Mouse (Mus musculus) hindbrain, postnatal 0 days (tissue): ENCODE results near the gene Aamp. TPM values are rescaled to one million over a fixed set of nuclear protein-coding genes. Genes with fewer than 3 reads are reported as not detected.

ENCODE experiments used
- ATAC-seq: fragments of 200-750 bp; cut with Nextera tagmentation; 2 replicates; pipeline ENCODE4 v1.8.0; 2017; ENCODE audit warnings: mild to moderate bottlenecking, moderate TSS enrichment, moderate library complexity
- DNase-seq: peaks from one replicate; pipeline ENCODE4 v3.0.0-alpha.2; 2015; ENCODE audit warnings: low spot score
- H3K27ac ChIP-seq: fragments of 300-500 bp; sonication (generic); 2 replicates; pipeline ENCODE4 v1.5.1; 2014; ENCODE audit warnings: mild to moderate bottlenecking
- H3K27me3 ChIP-seq: fragments of 300-500 bp; sonication (generic); 2 replicates; pipeline ENCODE4 v1.6.1; 2014; ENCODE audit warnings: low read length, mixed read lengths; ENCODE audit not compliant: insufficient read depth
- H3K36me3 ChIP-seq: fragments of 300-500 bp; sonication (generic); 2 replicates; pipeline ENCODE4 v1.6.1; 2014; ENCODE audit warnings: low read length, mixed read lengths; ENCODE audit not compliant: insufficient read depth
- H3K4me1 ChIP-seq: fragments of 300-500 bp; sonication (generic); 2 replicates; pipeline ENCODE4 v1.6.1; 2014; ENCODE audit warnings: antibody characterized with exemption, low read length, mixed read lengths; ENCODE audit not compliant: insufficient read depth
- H3K4me2 ChIP-seq: fragments of 300-500 bp; sonication (generic); 2 replicates; pipeline ENCODE4 v1.6.1; 2014; ENCODE audit warnings: low read depth, mild to moderate bottlenecking, low read length, moderate library complexity, mixed read lengths
- H3K4me3 ChIP-seq: fragments of 300-500 bp; sonication (generic); 2 replicates; pipeline ENCODE4 v1.5.1; 2014; ENCODE audit warnings: low read length
- H3K9ac ChIP-seq: fragments of 300-500 bp; sonication (generic); replicated peaks from 2 replicates; pipeline ENCODE4 v1.6.1; 2014; ENCODE audit warnings: mild to moderate bottlenecking, low read length, moderate library complexity, mixed read lengths
- H3K9me3 ChIP-seq: fragments of 300-500 bp; sonication (generic); 2 replicates; pipeline ENCODE4 v1.6.1; 2016; ENCODE audit warnings: low read length, mixed read lengths
- CTCF ChIP-seq: IDR thresholded peaks from 2 replicates; pipeline ENCODE4 v1.5.1; 2016; ENCODE audit warnings: antibody characterized with exemption, control low read depth, low read depth
- WGBS: fragments of 180-500 bp; shearing (Covaris S2); extraction: QIAGEN DNeasy Blood & Tissue Kit; methylation state at CpG from one replicate; pipeline ENCODE4 v1.1.7; 2014; 5-methylcytosine and 5-hydroxymethylcytosine counted together
- polyA plus RNA-seq: library from polyadenylated mRNA; unstranded; fragments of >200 nt; fragmentation: Nextera tagmentation; extraction: Ambion mirVana; gene quantifications from 2 replicates; pipeline ENCODE4 v1.2.1, GENCODE M21; 2015
- total RNA-seq: library from RNA; depleted of rRNA; stranded (reverse); fragments of >200 nt; gene quantifications from 2 replicates; pipeline ENCODE4 v1.2.3, GENCODE M21; 2014

Aamp gene
- total and polyA plus RNA-seq, 2 experiments from 2014 or later: 161 to 212 TPM

- ATAC-seq (no peak), DNase-seq (no peak)
- H3K9ac ChIP-seq: no peak overlapping the region
- H3K27me3 ChIP-seq: no peaks in the 10 kb centered on the region
- 53% methylated on average over 8 of the region's 8 CpGs for WGBS
- no peak overlapping the region for H3K27ac ChIP-seq
- TF ChIP-seq CTCF: no peak
- H3K9me3 ChIP-seq: no peaks in the 10 kb centered on the region
- no peak overlapping the region for H3K4me2 ChIP-seq
- H3K4me3 ChIP-seq: no peak overlapping the region
- peaks cover 5% of the 10 kb centered on the region; the same call in 1 of the 2 replicates for H3K4me1 ChIP-seq
- H3K36me3 ChIP-seq: peaks cover 31% of the 10 kb centered on the region
Measured at GRCm38 (mm10) chr1:74277883-74278537, 6.5 kb downstream of the Aamp start.

GRCm38 (mm10) chr1:74277041-74277440, 7.5 kb downstream of the Aamp start:
- ATAC-seq (no peak), DNase-seq (no peak)
- Histone ChIP-seq H3K27me3 (no peaks in the 10 kb centered on the region), H3K4me3 (no peak overlapping the region), H3K9me3 (no peaks in the 10 kb centered on the region), H3K36me3 (peaks cover 25% of the 10 kb centered on the region), H3K27ac (no peak overlapping the region), H3K4me2 (no peak overlapping the region), H3K4me1 (no peaks in the 10 kb centered on the region), H3K9ac (no peak overlapping the region)
- no peak for TF ChIP-seq CTCF
- WGBS: 75% methylated on average over 6 of the region's 6 CpGs

GRCm38 (mm10) chr1:74275015-74275414, 9.5 kb downstream of the Aamp start:
- no peak overlapping the region for H3K4me3 ChIP-seq
- ATAC-seq: no peak
- H3K4me2 ChIP-seq: no peak overlapping the region
- 54% methylated on average over 9 of the region's 9 CpGs for WGBS
- no peaks in the 10 kb centered on the region for H3K4me1 ChIP-seq
- no peak overlapping the region for H3K27ac ChIP-seq
- no peak overlapping the region for H3K9ac ChIP-seq
- no peak for DNase-seq
- H3K36me3 ChIP-seq: peaks cover 5% of the 10 kb centered on the region; the same call in 1 of the 2 replicates
- no peaks in the 10 kb centered on the region for H3K27me3 ChIP-seq
- no peak for TF ChIP-seq CTCF
- H3K9me3 ChIP-seq: no peaks in the 10 kb centered on the region

GRCm38 (mm10) chr1:74271659-74272058, 12.9 kb downstream of the Aamp start:
- Histone ChIP-seq H3K9me3 (no peaks in the 10 kb centered on the region), H3K4me1 (no peaks in the 10 kb centered on the region), H3K9ac (no peak overlapping the region), H3K4me2 (no peak overlapping the region), H3K27me3 (no peaks in the 10 kb centered on the region), H3K27ac (no peak overlapping the region), H3K36me3 (peaks cover 20% of the 10 kb centered on the region), H3K4me3 (no peak overlapping the region)
- ATAC-seq (no peak), DNase-seq (no peak)
- TF ChIP-seq CTCF: no peak
- WGBS: 75% methylated on average over 4 of the region's 4 CpGs

- no peak for DNase-seq
- Histone ChIP-seq H3K9ac (no peak overlapping the region), H3K4me2 (no peak overlapping the region), H3K4me3 (no peak overlapping the region), H3K27me3 (no peaks in the 10 kb centered on the region), H3K36me3 (peaks cover 45% of the 10 kb centered on the region), H3K27ac (no peak overlapping the region), H3K4me1 (no peaks in the 10 kb centered on the region), H3K9me3 (no peaks in the 10 kb centered on the region)
- no peak for ATAC-seq
- WGBS: 84% methylated on average over 8 of the region's 8 CpGs
- TF ChIP-seq CTCF: no peak
Measured at GRCm38 (mm10) chr1:74268750-74269149, 15.8 kb downstream of the Aamp start.

- Histone ChIP-seq H3K9me3 (no peaks in the 10 kb centered on the region), H3K4me3 (no peak overlapping the region), H3K27ac (no peak overlapping the region), H3K4me1 (no peaks in the 10 kb centered on the region), H3K27me3 (no peaks in the 10 kb centered on the region), H3K36me3 (peaks cover 51% of the 10 kb centered on the region), H3K9ac (no peak overlapping the region), H3K4me2 (no peak overlapping the region)
- no peak for TF ChIP-seq CTCF
- ATAC-seq (no peak), DNase-seq (no peak)
- WGBS: 90% methylated on average over 6 of the region's 6 CpGs
Measured at GRCm38 (mm10) chr1:74262510-74262909, 22.0 kb downstream of the Aamp start.

GRCm38 (mm10) chr1:74256782-74257181, 27.8 kb downstream of the Aamp start:
- ATAC-seq (no peak), DNase-seq (no peak)
- Histone ChIP-seq H3K9me3 (no peaks in the 10 kb centered on the region), H3K36me3 (peaks cover 29% of the 10 kb centered on the region), H3K4me2 (no peak overlapping the region), H3K27ac (no peak overlapping the region), H3K9ac (no peak overlapping the region), H3K4me1 (no peaks in the 10 kb centered on the region), H3K27me3 (no peaks in the 10 kb centered on the region), H3K4me3 (no peak overlapping the region)
- WGBS: 77% methylated on average over 4 of the region's 4 CpGs
- TF ChIP-seq CTCF: no peak
